Mouse (Mus musculus) liver, adult 2 months (tissue): ENCODE measurements around the gene E2f8. TPM values are rescaled to one million over a fixed set of nuclear protein-coding genes. Genes with fewer than 3 reads are reported as not detected.

Experiments used
- DNase-seq: peaks from one replicate; pipeline ENCODE4 v3.0.0-alpha.2; 2011; ENCODE audit warnings: low read depth, low spot score; ENCODE audit errors: extremely low read depth
- H3K27ac ChIP-seq: fragments of 200-500 bp; replicated peaks from 2 replicates; pipeline ENCODE4 v1.5.1; 2012; ENCODE audit warnings: low read depth, mild to moderate bottlenecking, control low read depth, inconsistent platforms, low read length; ENCODE audit not compliant: insufficient read depth
- H3K27me3 ChIP-seq: fragments of 200-500 bp; 2 replicates; pipeline ENCODE4 v1.6.1; 2012; ENCODE audit warnings: mild to moderate bottlenecking, moderate library complexity, low read length, inconsistent platforms; ENCODE audit not compliant: control insufficient read depth, insufficient read depth
- H3K36me3 ChIP-seq: fragments of 200-500 bp; 2 replicates; pipeline ENCODE4 v1.6.1; 2012; ENCODE audit warnings: low read length, inconsistent platforms; ENCODE audit not compliant: control insufficient read depth, insufficient read depth
- H3K4me1 ChIP-seq: fragments of 200-500 bp; 2 replicates; pipeline ENCODE4 v1.6.1; 2011; ENCODE audit warnings: low read length; ENCODE audit not compliant: control insufficient read depth, insufficient read depth
- H3K4me3 ChIP-seq: fragments of 200-500 bp; 2 replicates; pipeline ENCODE4 v1.5.1; 2011; ENCODE audit warnings: low read depth, mild to moderate bottlenecking, control low read depth, low read length, moderate library complexity; ENCODE audit not compliant: insufficient read depth
- H3K79me2 ChIP-seq: fragments of 200-500 bp; 2 replicates; pipeline ENCODE4 v1.6.1; 2012; ENCODE audit warnings: inconsistent platforms, mild to moderate bottlenecking, low read length, moderate library complexity; ENCODE audit not compliant: control insufficient read depth, insufficient read depth
- H3K9ac ChIP-seq: fragments of 200-500 bp; 2 replicates; pipeline ENCODE4 v1.6.1; 2012; ENCODE audit warnings: low read depth, mild to moderate bottlenecking, control low read depth, inconsistent platforms, low read length
- CTCF ChIP-seq: fragments of 200-500 bp; IDR thresholded peaks from 2 replicates; pipeline ENCODE4 v1.5.1; 2011; ENCODE audit warnings: low read depth, low read length, control low read depth
- POLR2A ChIP-seq: fragments of 200-500 bp; IDR thresholded peaks from 2 replicates; pipeline ENCODE4 v1.6.1; 2011; ENCODE audit warnings: low read length, control low read depth; ENCODE audit not compliant: insufficient read depth; ENCODE audit errors: extremely low read depth
- WGBS: fragments of 180-500 bp; shearing (Covaris S2); methylation state at CpG from one replicate; pipeline ENCODE4 v1.1.7; 2018; 5-methylcytosine and 5-hydroxymethylcytosine counted together
- polyA plus RNA-seq: library from polyadenylated mRNA; depleted of rRNA; stranded (reverse); fragments of >200 nt; gene quantifications from 2 replicates; pipeline ENCODE4 v1.2.3, GENCODE M21; 2012
- total RNA-seq: library from RNA; depleted of rRNA; stranded (reverse); fragments of >200 nt; gene quantifications from 2 replicates; pipeline ENCODE4 v1.2.3, GENCODE M21; 2014

Gene E2f8
- total and polyA plus RNA-seq, 2 experiments = 0.83 to 2.6 TPM

DNA sequence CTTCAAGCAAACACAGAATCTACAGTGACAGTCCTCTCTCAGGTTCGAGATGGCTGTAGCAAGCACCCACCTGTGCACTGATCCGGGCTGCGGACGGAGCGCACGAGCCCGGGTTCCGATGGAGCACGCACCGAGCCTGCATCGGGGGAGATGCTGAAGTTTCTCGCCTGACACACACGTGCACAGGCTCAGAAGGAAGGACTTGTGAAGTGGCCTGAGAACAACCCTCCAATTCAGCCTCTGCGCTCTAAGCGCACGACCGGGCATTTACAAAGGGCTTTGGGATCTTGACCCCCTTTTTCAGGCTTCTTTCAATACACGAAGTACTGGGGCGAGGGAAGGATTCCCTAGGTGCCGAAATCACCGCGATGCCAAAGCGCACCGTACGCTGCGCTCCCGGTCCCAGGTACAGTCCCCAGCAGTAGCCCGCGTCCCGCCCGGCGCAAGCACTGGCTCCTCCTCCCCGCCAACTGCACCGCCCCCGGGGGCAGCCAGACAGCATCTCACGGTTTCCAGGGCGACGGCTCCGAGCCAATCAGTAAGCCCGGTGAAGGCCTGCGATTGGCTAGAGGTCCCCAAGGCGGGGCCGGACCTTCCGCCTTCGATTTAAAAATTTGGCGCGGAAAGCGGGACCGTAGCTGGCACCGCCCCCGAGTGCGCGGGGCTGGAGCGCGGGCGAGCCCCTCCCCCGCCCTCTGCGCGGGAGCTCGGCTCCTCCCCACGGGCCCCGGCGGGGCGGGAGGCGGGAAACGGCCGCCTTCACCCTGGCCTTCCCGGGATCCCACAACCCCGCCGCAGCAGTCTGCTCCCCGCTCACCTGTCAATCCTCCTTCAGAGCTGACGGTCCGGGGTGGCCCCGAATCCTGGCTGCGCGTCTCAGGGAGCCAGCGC lies 560 bp downstream of the E2f8 start:
- H3K9ac ChIP-seq = peak overlapping the region; percentile 86
- WGBS = under 1% methylated on average over 77 of the region's 77 CpGs
- peak; percentile 87 for DNase-seq
- TF ChIP-seq POLR2A (peak; percentile 71), CTCF (no peak)
- H3K27ac ChIP-seq = peak overlapping the region; percentile 82
- no peaks in the 10 kb centered on the region; the same call in 1 of the 2 replicates for H3K36me3 ChIP-seq
- H3K4me1 ChIP-seq = peaks cover 29% of the 10 kb centered on the region
- no peaks in the 10 kb centered on the region for H3K27me3 ChIP-seq
- H3K79me2 ChIP-seq = peaks cover 3% of the 10 kb centered on the region; the same call in 1 of the 2 replicates
- peak overlapping the region; percentile 72 for H3K4me3 ChIP-seq

DNA sequence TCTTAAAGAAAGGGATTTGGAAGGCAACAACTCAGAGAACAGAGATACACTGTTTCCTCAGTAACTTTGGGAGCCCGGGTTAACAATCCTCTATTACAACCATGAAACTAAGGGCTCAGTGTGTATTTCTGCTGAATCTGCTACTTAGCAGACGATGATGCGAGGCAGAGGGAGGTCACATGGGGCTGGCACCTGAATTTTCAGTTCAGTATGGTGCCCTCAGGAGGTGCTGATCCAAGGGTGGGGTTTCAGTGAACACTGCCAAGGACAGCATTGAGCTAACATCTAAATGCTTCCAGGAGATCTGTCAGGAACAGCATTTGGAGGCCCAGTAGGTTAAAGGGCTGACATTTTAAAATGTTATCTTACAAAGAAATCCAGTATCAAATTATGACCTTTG lies 1.8 kb downstream of the E2f8 start:
- Histone ChIP-seq H3K4me1 (peaks cover 30% of the 10 kb centered on the region), H3K4me3 (peak overlapping the region; percentile 5; the same call in 1 of the 2 replicates), H3K79me2 (peaks cover 3% of the 10 kb centered on the region; the same call in 1 of the 2 replicates), H3K27ac (peak overlapping the region; percentile 97), H3K9ac (peak overlapping the region; percentile 83), H3K27me3 (no peaks in the 10 kb centered on the region), H3K36me3 (peaks cover 5% of the 10 kb centered on the region; the same call in 1 of the 2 replicates)
- WGBS = 14% methylated on average over 3 of the region's 3 CpGs
- TF ChIP-seq CTCF (no peak), POLR2A (no peak)
- peak; percentile 85 for DNase-seq

DNA sequence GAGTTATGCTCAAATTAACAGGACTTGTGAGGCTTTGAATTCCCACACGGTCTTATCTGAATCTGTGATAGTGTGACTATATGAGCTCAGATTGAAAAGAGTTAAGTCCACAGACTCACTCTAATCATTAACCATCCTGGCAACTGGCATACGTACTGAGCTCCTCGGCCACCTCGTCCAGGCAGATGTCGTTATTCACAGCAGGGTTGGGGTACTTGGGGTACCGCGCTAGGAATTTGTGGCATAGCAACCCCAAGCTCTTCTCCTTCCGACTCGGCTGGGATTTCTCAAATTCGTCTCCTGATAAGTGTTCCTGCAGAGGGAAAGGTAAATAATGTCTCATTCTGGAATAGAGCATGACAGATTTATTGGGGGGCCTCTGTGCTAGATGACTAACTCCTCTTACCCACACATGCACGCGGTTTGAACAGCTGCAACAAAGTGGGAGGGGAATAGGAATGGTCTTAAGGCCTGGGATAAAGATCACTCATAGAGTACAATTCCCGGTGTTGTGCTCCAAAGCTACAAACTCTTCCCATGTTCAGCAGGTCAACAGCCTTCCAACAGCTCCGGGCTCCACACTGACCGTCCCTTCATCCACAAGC lies 3.5 kb downstream of the E2f8 start:
- Histone ChIP-seq H3K36me3 (peaks cover 8% of the 10 kb centered on the region; the same call in 1 of the 2 replicates), H3K9ac (peak overlapping the region; percentile 97), H3K27ac (peak overlapping the region; percentile 100), H3K79me2 (peaks cover 3% of the 10 kb centered on the region; the same call in 1 of the 2 replicates), H3K27me3 (no peaks in the 10 kb centered on the region), H3K4me3 (peak overlapping the region; percentile 70), H3K4me1 (peaks cover 29% of the 10 kb centered on the region)
- DNase-seq = peak; percentile 91
- TF ChIP-seq CTCF (no peak), POLR2A (peak; percentile 68)
- WGBS = 21% methylated on average over 15 of the region's 15 CpGs

DNA sequence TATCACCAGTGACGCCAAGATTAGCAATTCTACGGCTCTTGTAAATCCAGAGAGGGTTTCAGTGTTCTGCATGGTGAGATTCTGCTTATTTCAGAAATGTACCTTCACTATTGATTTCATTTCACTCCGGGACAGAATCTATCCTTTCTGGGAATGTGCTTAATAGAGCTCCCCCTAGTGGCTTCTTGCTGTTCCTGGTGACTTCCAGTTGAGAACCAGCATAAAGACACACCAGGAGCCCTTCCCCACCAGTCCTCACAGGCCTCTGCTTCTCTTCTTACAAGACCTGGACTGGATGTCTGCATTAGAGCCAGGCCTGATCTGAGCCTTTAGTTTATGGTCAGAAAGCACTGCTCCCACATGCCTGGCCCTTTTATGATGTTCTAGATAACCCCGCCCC lies 4.9 kb downstream of the E2f8 start:
- Histone ChIP-seq H3K27ac (peak overlapping the region; percentile 85), H3K36me3 (peaks cover 15% of the 10 kb centered on the region; the same call in 1 of the 2 replicates), H3K79me2 (peaks cover 3% of the 10 kb centered on the region; the same call in 1 of the 2 replicates), H3K4me3 (no peak overlapping the region), H3K27me3 (no peaks in the 10 kb centered on the region), H3K9ac (peak overlapping the region; percentile 42; the same call in 1 of the 2 replicates), H3K4me1 (peaks cover 18% of the 10 kb centered on the region)
- DNase-seq = peak; percentile 83
- 0 out of 2 replicates have a peak, but pooled peaks have one; percentile 5 for TF ChIP-seq POLR2A
- peak; percentile 64 for TF ChIP-seq CTCF
- 22% methylated on average over 4 of the region's 4 CpGs for WGBS

DNA sequence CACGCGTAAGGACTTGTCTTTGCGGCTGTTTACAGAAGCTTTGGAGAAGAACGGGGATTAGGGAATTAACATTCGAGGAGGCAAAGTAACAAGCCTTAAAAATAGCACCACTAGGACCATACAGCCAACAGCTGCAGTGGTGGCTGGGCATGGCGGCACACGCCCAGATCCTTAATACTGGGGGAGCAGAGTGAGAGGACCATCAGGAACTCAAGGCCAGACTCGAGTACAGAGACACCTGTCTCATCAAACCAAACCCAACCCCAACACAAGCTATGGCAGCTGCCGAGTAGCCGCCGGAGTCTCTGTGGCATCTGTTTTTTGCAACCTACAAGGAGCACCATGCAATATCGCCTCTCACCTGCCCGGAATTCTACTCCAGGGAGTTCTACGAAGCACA lies 6.3 kb downstream of the E2f8 start:
- H3K36me3 ChIP-seq = peaks cover 23% of the 10 kb centered on the region; the same call in 1 of the 2 replicates
- H3K27me3 ChIP-seq = no peaks in the 10 kb centered on the region
- 96% methylated on average over 14 of the region's 14 CpGs for WGBS
- peaks cover 15% of the 10 kb centered on the region for H3K4me1 ChIP-seq
- H3K27ac ChIP-seq = no peak overlapping the region
- H3K9ac ChIP-seq = no peak overlapping the region
- DNase-seq = no peak
- no peak for TF ChIP-seq POLR2A
- TF ChIP-seq CTCF = no peak
- peaks cover 3% of the 10 kb centered on the region; the same call in 1 of the 2 replicates for H3K79me2 ChIP-seq
- H3K4me3 ChIP-seq = no peak overlapping the region
